Mouse (Mus musculus): ENCODE data around the gene Incenp. TPM values are rescaled to one million over a fixed set of nuclear protein-coding genes. Genes with fewer than 3 reads are reported as not detected.
"Not testable (repeated sequence)": the region's sequence is repeated elsewhere in the genome, so short reads cannot be mapped to it uniquely, and the experiment has no call there.

The Incenp gene
- polyA plus RNA-seq, 1 experiment from 2014 or later, result 124 TPM

- H3K4me1 ChIP-seq (replicated peaks); H3K27ac ChIP-seq; DNase-seq (ENCODE audit: low spot score); H3K27me3 ChIP-seq (ENCODE audit: insufficient read depth, poor library complexity, severe bottlenecking); H3K36me3 ChIP-seq; H3K9me3 ChIP-seq; H3K4me3 ChIP-seq: not testable (repeated sequence)
- 77% methylated on average over 2 of the region's 2 CpGs for WGBS
Measured at GRCm38 (mm10) chr19:9931167-9931607, 31.8 kb upstream of the Incenp start.

DNA sequence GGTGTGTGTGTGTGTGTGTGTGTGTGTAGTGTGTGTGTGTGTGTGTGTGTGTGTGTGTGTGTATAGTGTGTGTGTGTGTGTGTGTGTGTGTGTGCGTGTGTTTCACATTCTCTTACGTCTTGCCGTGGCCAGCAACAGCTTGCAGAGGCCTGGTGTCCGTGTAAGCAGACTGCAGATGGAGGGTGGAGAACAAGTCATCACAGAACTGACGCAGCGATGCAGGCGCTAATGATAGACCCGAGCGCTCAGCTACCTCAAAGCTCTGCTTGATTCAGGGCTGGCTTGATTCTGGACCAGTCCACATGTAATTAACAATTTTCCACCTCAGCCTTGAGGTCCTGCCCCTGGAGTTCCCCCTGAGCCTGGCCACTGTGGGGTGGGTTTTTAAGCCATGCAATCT, 28.7 kb upstream of the Incenp start:
- H3K9me3 ChIP-seq, result peaks cover 3% of the 10 kb centered on the region; the same call in 1 of the 2 replicates
- peaks cover 14% of the 10 kb centered on the region for H3K4me1 ChIP-seq (replicated peaks)
- H3K27ac ChIP-seq, result no peak overlapping the region
- 85% methylated on average over 9 of the region's 9 CpGs for WGBS
- H3K36me3 ChIP-seq, result no peaks in the 10 kb centered on the region
- DNase-seq (ENCODE audit: low spot score), result no peak
- H3K27me3 ChIP-seq (ENCODE audit: insufficient read depth, poor library complexity, severe bottlenecking), result no peaks in the 10 kb centered on the region
- H3K4me3 ChIP-seq, result no peak overlapping the region

- H3K4me3 ChIP-seq, result no peak overlapping the region
- no peak for DNase-seq (ENCODE audit: low spot score)
- no peak overlapping the region for H3K27ac ChIP-seq
- peaks cover 38% of the 10 kb centered on the region for H3K4me1 ChIP-seq (replicated peaks)
- no peaks in the 10 kb centered on the region for H3K36me3 ChIP-seq
- H3K9me3 ChIP-seq, result no peaks in the 10 kb centered on the region
- H3K27me3 ChIP-seq (ENCODE audit: insufficient read depth, poor library complexity, severe bottlenecking), result no peaks in the 10 kb centered on the region
- WGBS, result 69% methylated on average over 8 of the region's 8 CpGs
Measured at GRCm38 (mm10) chr19:9924769-9925272, 25.5 kb upstream of the Incenp start.

DNA sequence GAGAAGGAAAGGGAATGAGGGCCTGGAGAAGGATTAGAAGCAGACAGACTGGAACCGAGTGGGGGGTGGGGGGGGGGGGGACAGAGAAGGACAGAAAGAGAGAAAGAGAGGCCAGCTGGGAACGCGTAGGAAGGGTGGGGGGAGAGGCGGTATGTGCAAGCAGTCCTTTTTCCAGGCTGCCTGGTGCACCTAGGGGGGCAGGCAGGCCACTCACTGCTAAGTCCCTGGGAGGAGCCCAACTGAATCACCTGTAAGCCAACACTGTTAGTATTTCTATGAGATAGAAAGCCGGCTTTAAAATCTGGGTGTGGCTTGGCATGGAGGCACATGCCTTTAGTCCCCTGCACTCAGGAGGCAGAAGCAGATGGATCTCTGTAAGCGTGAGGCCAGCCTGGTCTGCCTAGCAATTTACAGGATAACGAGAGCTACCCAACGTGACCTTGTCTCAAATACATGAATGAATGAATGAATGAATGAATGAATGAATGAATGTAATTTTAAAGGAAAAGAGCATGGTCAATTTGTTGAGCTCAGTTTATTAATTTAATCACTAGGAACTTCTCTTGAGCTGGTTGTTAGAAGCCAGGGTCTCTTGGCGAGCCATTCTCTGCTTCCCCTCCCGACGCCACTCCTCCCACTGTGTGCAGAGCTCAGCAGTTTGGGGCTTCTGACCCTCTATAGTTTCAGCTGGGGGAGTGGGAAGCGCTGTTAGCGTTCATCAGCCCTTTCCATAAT, 24.9 kb upstream of the Incenp start:
- peaks cover 38% of the 10 kb centered on the region for H3K4me1 ChIP-seq (replicated peaks)
- 46% methylated on average over 13 of the region's 13 CpGs for WGBS
- no peak overlapping the region for H3K27ac ChIP-seq
- no peaks in the 10 kb centered on the region for H3K9me3 ChIP-seq
- H3K36me3 ChIP-seq, result no peaks in the 10 kb centered on the region
- H3K27me3 ChIP-seq (ENCODE audit: insufficient read depth, poor library complexity, severe bottlenecking), result no peaks in the 10 kb centered on the region
- H3K4me3 ChIP-seq, result no peak overlapping the region
- DNase-seq (ENCODE audit: low spot score), result no peak

GRCm38 (mm10) chr19:9923048-9923447, 23.7 kb upstream of the Incenp start:
- Histone ChIP-seq H3K36me3 (no peaks in the 10 kb centered on the region), H3K9me3 (no peaks in the 10 kb centered on the region), H3K27me3 (ENCODE audit: insufficient read depth, poor library complexity, severe bottlenecking) (no peaks in the 10 kb centered on the region), H3K27ac (no peak overlapping the region), H3K4me3 (no peak overlapping the region), H3K4me1 (replicated peaks) (peaks cover 38% of the 10 kb centered on the region)
- no peak for DNase-seq (ENCODE audit: low spot score)

- H3K36me3 ChIP-seq, result no peaks in the 10 kb centered on the region
- H3K4me3 ChIP-seq, result no peak overlapping the region
- peaks cover 38% of the 10 kb centered on the region for H3K4me1 ChIP-seq (replicated peaks)
- no peak overlapping the region for H3K27ac ChIP-seq
- DNase-seq (ENCODE audit: low spot score), result no peak
- 36% methylated on average over 2 of the region's 2 CpGs for WGBS
- H3K27me3 ChIP-seq (ENCODE audit: insufficient read depth, poor library complexity, severe bottlenecking), result no peaks in the 10 kb centered on the region
- no peaks in the 10 kb centered on the region for H3K9me3 ChIP-seq
Measured at GRCm38 (mm10) chr19:9922228-9922627, 22.9 kb upstream of the Incenp start.

GRCm38 (mm10) chr19:9920835-9921784, 21.8 kb upstream of the Incenp start:
- H3K4me1 ChIP-seq (replicated peaks), result peaks cover 38% of the 10 kb centered on the region
- no peaks in the 10 kb centered on the region for H3K36me3 ChIP-seq
- DNase-seq (ENCODE audit: low spot score), result peak; percentile 30

GRCm38 (mm10) chr19:9918176-9918861, 19.0 kb upstream of the Incenp start:
- Histone ChIP-seq H3K4me3 (no peak overlapping the region), H3K36me3 (no peaks in the 10 kb centered on the region), H3K4me1 (replicated peaks) (peaks cover 26% of the 10 kb centered on the region), H3K27ac (no peak overlapping the region), H3K9me3 (no peaks in the 10 kb centered on the region), H3K27me3 (ENCODE audit: insufficient read depth, poor library complexity, severe bottlenecking) (no peaks in the 10 kb centered on the region)
- 61% methylated on average over 9 of the region's 9 CpGs for WGBS
- no peak for DNase-seq (ENCODE audit: low spot score)

More at GRCm38 (mm10) chr19:9920835-9921784, 21.8 kb upstream of the Incenp start:
- Histone ChIP-seq H3K4me3 (no peak overlapping the region), H3K27ac (no peak overlapping the region), H3K27me3 (ENCODE audit: insufficient read depth, poor library complexity, severe bottlenecking) (no peaks in the 10 kb centered on the region), H3K9me3 (no peaks in the 10 kb centered on the region)
- WGBS, result 53% methylated on average over 13 of the region's 13 CpGs

- Histone ChIP-seq H3K9me3 (no peaks in the 10 kb centered on the region), H3K4me3 (no peak overlapping the region), H3K36me3 (no peaks in the 10 kb centered on the region), H3K4me1 (replicated peaks) (peaks cover 20% of the 10 kb centered on the region), H3K27ac (no peak overlapping the region), H3K27me3 (ENCODE audit: insufficient read depth, poor library complexity, severe bottlenecking) (no peaks in the 10 kb centered on the region)
- WGBS, result 82% methylated on average over 4 of the region's 4 CpGs
- no peak for DNase-seq (ENCODE audit: low spot score)
Measured at GRCm38 (mm10) chr19:9917727-9918126, 18.4 kb upstream of the Incenp start.

GRCm38 (mm10) chr19:9915935-9916334, 16.6 kb upstream of the Incenp start:
- WGBS, result 5% methylated on average over 1 of the region's 1 CpGs
- no peaks in the 10 kb centered on the region for H3K9me3 ChIP-seq
- no peaks in the 10 kb centered on the region for H3K36me3 ChIP-seq
- no peak overlapping the region for H3K4me3 ChIP-seq
- H3K27me3 ChIP-seq (ENCODE audit: insufficient read depth, poor library complexity, severe bottlenecking), result no peaks in the 10 kb centered on the region
- DNase-seq (ENCODE audit: low spot score), result peak; percentile 74
- H3K4me1 ChIP-seq (replicated peaks), result peaks cover 5% of the 10 kb centered on the region
- no peak overlapping the region for H3K27ac ChIP-seq

GRCm38 (mm10) chr19:9914346-9914745, 15.0 kb upstream of the Incenp start:
- Histone ChIP-seq H3K27ac (no peak overlapping the region), H3K9me3 (no peaks in the 10 kb centered on the region), H3K27me3 (ENCODE audit: insufficient read depth, poor library complexity, severe bottlenecking) (no peaks in the 10 kb centered on the region), H3K4me3 (no peak overlapping the region), H3K4me1 (replicated peaks) (no peaks in the 10 kb centered on the region), H3K36me3 (no peaks in the 10 kb centered on the region)
- 84% methylated on average over 3 of the region's 3 CpGs for WGBS
- DNase-seq (ENCODE audit: low spot score), result no peak

- Histone ChIP-seq H3K9me3 (no peaks in the 10 kb centered on the region), H3K36me3 (no peaks in the 10 kb centered on the region), H3K4me1 (replicated peaks) (no peaks in the 10 kb centered on the region), H3K27me3 (ENCODE audit: insufficient read depth, poor library complexity, severe bottlenecking) (no peaks in the 10 kb centered on the region), H3K27ac (no peak overlapping the region), H3K4me3 (no peak overlapping the region)
- DNase-seq (ENCODE audit: low spot score), result no peak
- 88% methylated on average over 5 of the region's 5 CpGs for WGBS
Measured at GRCm38 (mm10) chr19:9913784-9914183, 14.4 kb upstream of the Incenp start.
